Mouse (Mus musculus) liver, embryonic 14.5 days (tissue): ENCODE data around the gene Tdo2. TPM values are rescaled to one million over a fixed set of nuclear protein-coding genes. Genes with fewer than 3 reads are reported as not detected.

Experiments used
- ATAC-seq: fragments of 200-750 bp; cut with Nextera tagmentation; 2 replicates; pipeline ENCODE4 v1.8.0; 2017; ENCODE audit warnings: moderate number of reproducible peaks, mild to moderate bottlenecking, moderate library complexity; ENCODE audit not compliant: insufficient read depth
- DNase-seq, 3 experiments: peaks; one replicate each; pipeline ENCODE4 v3.0.0-alpha.2; 2012 to 2013; ENCODE audit warnings: low read depth in 3 of 3, low spot score in 3 of 3
- H3K27ac ChIP-seq: fragments of 300-500 bp; sonication (generic); 2 replicates; pipeline ENCODE4 v1.5.1; 2014; ENCODE audit warnings: moderate library complexity, mild to moderate bottlenecking, control low read depth, inconsistent platforms
- H3K27me3 ChIP-seq: fragments of 300-500 bp; sonication (generic); 2 replicates; pipeline ENCODE4 v1.6.1; 2014; ENCODE audit warnings: mild to moderate bottlenecking, low read length, moderate library complexity; ENCODE audit not compliant: control insufficient read depth, insufficient read depth
- H3K36me3 ChIP-seq: fragments of 300-500 bp; sonication (generic); replicated peaks from 2 replicates; pipeline ENCODE4 v1.6.1; 2014; ENCODE audit warnings: low read depth; ENCODE audit not compliant: control insufficient read depth, insufficient read depth
- H3K4me1 ChIP-seq, 2 experiments: fragments of 200-500 bp in 1 of 2; fragments of 300-500 bp in 1 of 2; sonication (generic) in 1 of 2; replicated peaks; 2 replicates each; pipeline ENCODE4 v1.6.1; 2012 to 2014; ENCODE audit warnings: antibody characterized with exemption in 1 of 2, inconsistent platforms in 1 of 2, low read length in 1 of 2; ENCODE audit not compliant: control insufficient read depth in 2 of 2, insufficient read depth in 2 of 2
- H3K4me2 ChIP-seq: fragments of 300-500 bp; sonication (generic); 2 replicates; pipeline ENCODE4 v1.6.1; 2014; ENCODE audit warnings: low read depth, mild to moderate bottlenecking, control low read depth, moderate library complexity
- H3K4me3 ChIP-seq, 2 experiments: fragments of 200-500 bp in 1 of 2; fragments of 300-500 bp in 1 of 2; sonication (generic) in 1 of 2; 2 replicates each; pipeline ENCODE4 v1.5.1; 2012 to 2014; ENCODE audit warnings: low read depth in 2 of 2, low read length in 2 of 2, mild to moderate bottlenecking in 2 of 2, control low read depth in 1 of 2, inconsistent platforms in 1 of 2, moderate library complexity in 1 of 2; ENCODE audit not compliant: insufficient read depth in 1 of 2
- H3K9ac ChIP-seq: fragments of 300-500 bp; sonication (generic); replicated peaks from 2 replicates; pipeline ENCODE4 v1.6.1; 2014; ENCODE audit warnings: mild to moderate bottlenecking, control low read depth, moderate library complexity
- H3K9me3 ChIP-seq: fragments of 300-500 bp; sonication (generic); 2 replicates; pipeline ENCODE4 v1.6.1; 2016; ENCODE audit warnings: low read length, mixed read lengths; ENCODE audit not compliant: control insufficient read depth
- CTCF ChIP-seq: IDR thresholded peaks from 2 replicates; pipeline ENCODE4 v1.5.1; 2016; ENCODE audit warnings: antibody characterized with exemption, low read depth, control low read depth
- EP300 ChIP-seq: IDR thresholded peaks from 2 replicates; pipeline ENCODE4 v1.6.1; 2016; ENCODE audit warnings: antibody characterized with exemption, low read depth
- WGBS: fragments of 180-500 bp; shearing (Covaris S2); extraction: QIAGEN DNeasy Blood & Tissue Kit; methylation state at CpG from one replicate; pipeline ENCODE4 v1.1.7; 2014; ENCODE audit not compliant: insufficient replicate concordance; 5-methylcytosine and 5-hydroxymethylcytosine counted together
- polyA plus RNA-seq, 2 experiments: library from polyadenylated mRNA; depleted of rRNA in 1 of 2; stranded (reverse) in 1 of 2; unstranded in 1 of 2; fragments of >200 nt; fragmentation: Nextera tagmentation in 1 of 2; extraction: Ambion mirVana in 1 of 2; gene quantifications; 2 replicates each; pipeline versions ENCODE4 v1.2.1 to v1.2.3; 2012 to 2014

The Tdo2 gene
- polyA plus RNA-seq, 2 experiments = 0.02 to 0.17 TPM

DNA sequence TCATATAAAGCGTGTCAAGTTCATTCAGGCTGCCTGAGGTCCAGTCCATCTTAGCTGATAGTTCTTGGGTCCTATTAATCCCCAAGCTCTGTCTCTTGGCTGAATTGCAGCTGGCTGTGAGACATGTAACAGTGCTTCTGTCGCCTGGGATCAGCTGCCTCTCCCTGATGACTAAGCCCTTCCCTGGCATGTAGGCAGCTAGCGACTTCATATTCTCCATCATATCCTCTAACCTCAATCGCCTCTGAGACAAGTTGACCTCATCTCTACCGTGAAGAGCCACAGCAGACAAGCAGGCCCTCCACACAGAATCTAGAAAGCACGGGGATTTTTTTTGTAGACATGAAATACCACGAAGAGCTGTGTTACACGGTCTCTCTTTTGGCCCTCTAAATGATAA, 57.8 kb downstream of the Tdo2 start:
- Histone ChIP-seq H3K4me2 (no peak overlapping the region), H3K9ac (no peak overlapping the region), H3K4me1 (no peaks in the 10 kb centered on the region), H3K9me3 (no peaks in the 10 kb centered on the region), H3K27me3 (no peaks in the 10 kb centered on the region), H3K27ac (no peak overlapping the region), H3K4me3 (no peak overlapping the region), H3K36me3 (no peaks in the 10 kb centered on the region)
- ATAC-seq = no peak
- no peak for DNase-seq
- WGBS = 61% methylated on average over 8 of the region's 8 CpGs
- TF ChIP-seq CTCF (no peak), EP300 (no peak)

DNA sequence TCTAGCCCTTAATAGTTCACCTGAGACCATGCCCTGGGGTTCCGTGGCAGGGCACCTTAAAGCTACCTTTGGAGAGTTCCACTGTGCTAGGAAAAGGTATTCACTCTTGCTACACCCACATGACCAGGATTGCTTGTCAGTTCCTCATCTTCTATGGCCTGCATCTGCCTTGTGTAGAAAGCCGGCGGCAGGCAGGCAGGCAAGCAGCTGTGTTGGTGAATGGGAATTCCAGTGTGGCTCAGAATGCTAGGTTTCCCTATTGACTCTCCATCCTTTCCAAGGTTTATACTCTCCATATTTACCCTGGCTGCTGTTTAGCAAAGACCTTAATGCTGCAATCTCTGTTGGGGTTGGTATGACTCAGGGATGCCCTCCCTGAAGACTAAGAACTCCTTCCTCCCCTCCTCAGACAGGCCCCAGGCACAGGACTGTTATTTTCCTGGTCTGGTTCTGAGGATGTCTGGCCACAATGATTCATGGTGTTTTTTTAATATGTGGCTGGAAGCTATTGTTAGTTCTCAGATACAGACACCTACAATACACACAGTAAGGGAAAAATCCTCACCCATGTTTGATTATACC, 58.6 kb downstream of the Tdo2 start:
- H3K27ac ChIP-seq = no peak overlapping the region

DNA sequence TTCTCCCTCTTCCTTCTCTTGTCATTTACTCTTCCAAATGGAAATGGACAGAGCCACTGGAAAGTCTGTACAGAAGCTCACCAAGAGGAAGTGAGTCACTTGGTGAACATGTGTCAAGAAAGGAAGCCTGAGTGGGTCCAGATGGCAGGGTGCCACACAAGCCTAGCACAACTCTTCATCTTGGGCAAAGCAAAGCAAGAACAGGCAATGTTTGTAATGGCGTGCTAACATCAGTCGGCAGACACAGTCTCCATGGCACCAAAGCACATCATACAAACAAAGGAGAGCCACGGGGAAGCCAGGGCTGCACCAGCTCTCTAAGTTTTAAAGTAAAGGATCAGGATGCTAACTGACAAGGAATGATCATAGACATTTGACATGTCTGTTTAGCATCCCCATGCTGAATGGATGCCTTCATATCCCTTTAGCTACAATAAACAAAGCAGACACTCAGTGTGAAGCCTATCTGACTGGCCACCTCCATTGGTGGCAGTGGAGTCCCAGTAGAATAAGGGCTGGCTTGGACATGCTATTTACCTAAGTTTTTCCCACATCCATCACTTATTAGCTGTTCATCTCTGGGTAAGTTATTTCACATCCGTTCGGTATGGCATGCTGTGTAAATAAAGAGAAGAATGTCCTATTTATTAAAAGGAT, 59.8 kb downstream of the Tdo2 start:
- Histone ChIP-seq H3K27me3 (no peaks in the 10 kb centered on the region), H3K4me3 (no peak overlapping the region), H3K9ac (no peak overlapping the region), H3K27ac (no peak overlapping the region), H3K4me1 (no peaks in the 10 kb centered on the region), H3K36me3 (no peaks in the 10 kb centered on the region), H3K4me2 (no peak overlapping the region), H3K9me3 (no peaks in the 10 kb centered on the region)
- 72% methylated on average over 5 of the region's 5 CpGs for WGBS
- ATAC-seq (no peak), DNase-seq (no peak)
- TF ChIP-seq CTCF = no peak
- no peak for TF ChIP-seq EP300

More for the DNA sequence above, 58.6 kb downstream of the Tdo2 start:
- DNase-seq (no peak), ATAC-seq (no peak)
- H3K4me2 ChIP-seq = no peak overlapping the region
- TF ChIP-seq EP300 (no peak), CTCF (no peak)
- H3K36me3 ChIP-seq = no peaks in the 10 kb centered on the region
- no peaks in the 10 kb centered on the region for H3K4me1 ChIP-seq
- H3K4me3 ChIP-seq = no peak overlapping the region
- H3K9ac ChIP-seq = no peak overlapping the region
- WGBS = 63% methylated on average over 3 of the region's 3 CpGs
- H3K9me3 ChIP-seq = no peaks in the 10 kb centered on the region
- H3K27me3 ChIP-seq = no peaks in the 10 kb centered on the region

DNA sequence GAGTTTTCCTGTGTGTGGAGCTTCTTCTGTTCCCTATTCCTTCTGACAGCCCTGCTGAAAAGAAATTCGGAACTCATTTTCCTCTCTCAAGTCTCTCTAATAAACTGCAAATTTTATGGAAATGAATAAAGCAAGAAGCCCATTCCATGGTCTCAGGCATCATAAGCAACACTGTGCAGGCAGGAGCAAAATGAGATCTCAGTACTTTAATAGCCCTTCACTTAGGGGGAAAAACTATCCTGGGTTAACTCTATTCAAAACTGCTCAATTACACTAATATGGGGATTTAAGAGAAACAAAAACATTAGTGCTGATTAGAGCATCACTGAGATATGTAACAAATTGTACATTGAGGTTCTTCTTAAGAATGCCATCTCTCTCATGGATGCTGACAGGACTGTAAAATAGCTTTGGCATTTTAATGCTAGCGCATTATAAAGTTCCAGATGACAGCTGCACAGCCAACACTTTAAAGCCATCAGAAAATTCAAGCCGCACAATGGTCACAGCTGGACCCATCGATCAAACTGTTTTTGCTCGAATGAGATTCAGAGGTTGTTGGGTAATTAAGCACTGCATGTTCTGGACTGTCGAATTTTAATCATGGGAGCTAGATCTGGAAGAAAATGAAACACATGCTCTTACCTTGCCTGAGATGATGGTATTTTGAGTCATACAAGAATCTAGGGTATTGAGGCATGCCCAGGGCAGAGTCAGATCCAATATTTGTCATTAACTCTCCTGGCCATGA, 65.5 kb downstream of the Tdo2 start:
- no peaks in the 10 kb centered on the region for H3K4me1 ChIP-seq
- H3K4me2 ChIP-seq = no peak overlapping the region
- no peak overlapping the region for H3K27ac ChIP-seq
- H3K27me3 ChIP-seq = no peaks in the 10 kb centered on the region
- 56% methylated on average over 6 of the region's 6 CpGs for WGBS
- no peaks in the 10 kb centered on the region for H3K9me3 ChIP-seq
- no peak overlapping the region for H3K4me3 ChIP-seq
- TF ChIP-seq EP300 = no peak
- TF ChIP-seq CTCF = no peak
- no peak for ATAC-seq
- no peaks in the 10 kb centered on the region for H3K36me3 ChIP-seq
- H3K9ac ChIP-seq = no peak overlapping the region
- no peak for DNase-seq

Other genes starting within 250 kb of the Tdo2 start
- gene Ctso, start 43.6 kb downstream of the Tdo2 start, polyA plus RNA-seq (2012; rRNA removed) = 1.7 and 2.5 TPM in 2 replicates
- gene Ctso, start 43.6 kb downstream of the Tdo2 start, polyA plus RNA-seq (2014; fragmentation: Nextera tagmentation; extraction: Ambion mirVana) = 4.7 and 5.1 TPM in 2 replicates
- gene Asic5, start 6.1 kb upstream of the Tdo2 start, polyA plus RNA-seq (2012; rRNA removed) = not detected in 2 replicates
- gene Asic5, start 6.1 kb upstream of the Tdo2 start, polyA plus RNA-seq (2014; fragmentation: Nextera tagmentation; extraction: Ambion mirVana) = not detected in 2 replicates
- gene Gucy1b1, start 98.5 kb upstream of the Tdo2 start, polyA plus RNA-seq (2012; rRNA removed) = 3.5 and 4.5 TPM in 2 replicates
- 5.8 and 6.8 TPM in 2 replicates for gene Gucy1b1, start 98.5 kb upstream of the Tdo2 start, polyA plus RNA-seq (2014; fragmentation: Nextera tagmentation; extraction: Ambion mirVana)
- gene Gucy1a1, start 169.6 kb upstream of the Tdo2 start, polyA plus RNA-seq (2012; rRNA removed) = 2.1 and 2.6 TPM in 2 replicates
- 4.7 and 5.1 TPM in 2 replicates for gene Gucy1a1, start 169.6 kb upstream of the Tdo2 start, polyA plus RNA-seq (2014; fragmentation: Nextera tagmentation; extraction: Ambion mirVana)